Mouse (Mus musculus) limb, embryonic 10.5 days (tissue): ENCODE measurements at regions not wholly inside any gene's neighbourhood (a gene's known extent, or its start where the extent isn't known, plus 50 kb on each side); places are given as distances from the start of the nearest gene placed in this dataset. TPM values are rescaled to one million over a fixed set of nuclear protein-coding genes. Genes with fewer than 3 reads are reported as not detected.

Experiments used
- DNase-seq: peaks from one replicate; pipeline ENCODE4 v3.0.0-alpha.2; 2017; ENCODE audit warnings: low spot score
- H3K27ac ChIP-seq: fragments of 300-500 bp; sonication (generic); 2 replicates; pipeline ENCODE4 v1.5.1; 2016; ENCODE audit warnings: mild to moderate bottlenecking
- H3K27me3 ChIP-seq: fragments of 300-500 bp; sonication (generic); 2 replicates; pipeline ENCODE4 v1.6.1; 2016; ENCODE audit warnings: low read depth, mild to moderate bottlenecking; ENCODE audit not compliant: poor library complexity, severe bottlenecking
- H3K36me3 ChIP-seq: fragments of 300-500 bp; sonication (generic); 2 replicates; pipeline ENCODE4 v1.6.1; 2016; ENCODE audit warnings: mild to moderate bottlenecking, moderate library complexity
- H3K4me1 ChIP-seq: fragments of 300-500 bp; sonication (generic); 2 replicates; pipeline ENCODE4 v1.6.1; 2016
- H3K4me3 ChIP-seq: fragments of 300-500 bp; sonication (generic); 2 replicates; pipeline ENCODE4 v1.5.1; 2016; ENCODE audit warnings: mild to moderate bottlenecking, moderate library complexity
- H3K9me3 ChIP-seq: fragments of 300-500 bp; sonication (generic); replicated peaks from 2 replicates; pipeline ENCODE4 v1.6.1; 2016; ENCODE audit warnings: mild to moderate bottlenecking
- WGBS: fragments of 180-500 bp; shearing (Covaris S2); methylation state at CpG from one replicate; pipeline ENCODE4 v1.1.7; 2016; 5-methylcytosine and 5-hydroxymethylcytosine counted together
- microRNA-seq: library from miRNA; unstranded; fragments of <30 nt; microRNA quantifications from one replicate; pipeline ENCODE4, GENCODE M21; 2017

DNA sequence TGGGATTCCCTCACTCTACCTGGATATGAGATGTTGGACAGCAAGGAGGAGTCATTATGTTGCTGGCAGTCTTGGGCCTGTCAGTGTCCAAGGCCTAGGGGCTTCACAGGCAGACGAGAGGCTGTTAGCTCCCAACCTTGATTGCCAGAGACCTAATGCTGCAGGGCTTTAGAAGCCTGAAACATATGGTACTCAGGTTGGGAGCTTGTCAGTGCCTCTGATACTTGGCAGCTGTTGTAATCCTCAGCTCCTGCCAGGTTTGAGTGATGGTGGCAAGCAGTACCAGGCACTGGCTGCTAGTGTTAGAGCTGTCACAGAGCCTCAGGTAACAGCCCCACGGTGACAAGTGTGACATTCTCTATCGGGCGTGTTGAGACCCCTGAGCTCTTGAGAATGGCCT is 122.2 kb upstream of the Gm10131 start:
- WGBS: 60% methylated on average over 4 of the region's 4 CpGs
- H3K36me3 ChIP-seq: no peaks in the 10 kb centered on the region
- no peak overlapping the region for H3K27ac ChIP-seq
- H3K4me1 ChIP-seq: no peaks in the 10 kb centered on the region
- H3K27me3 ChIP-seq: no peaks in the 10 kb centered on the region
- DNase-seq: no peak
- no peak overlapping the region for H3K4me3 ChIP-seq
- H3K9me3 ChIP-seq: no peaks in the 10 kb centered on the region

- Histone ChIP-seq H3K36me3 (no peaks in the 10 kb centered on the region), H3K27me3 (0 out of 2 replicates have a peak, but pooled peaks cover 4% of the 10 kb centered on the region), H3K9me3 (no peaks in the 10 kb centered on the region), H3K4me1 (peaks cover 4% of the 10 kb centered on the region; the same call in 1 of the 2 replicates), H3K27ac (no peak overlapping the region), H3K4me3 (no peak overlapping the region)
- WGBS: 90% methylated on average over 3 of the region's 3 CpGs
- no peak for DNase-seq
Observed at GRCm38 (mm10) chr8:34229477-34229876, 117.9 kb upstream of the Gm10131 start.

DNA sequence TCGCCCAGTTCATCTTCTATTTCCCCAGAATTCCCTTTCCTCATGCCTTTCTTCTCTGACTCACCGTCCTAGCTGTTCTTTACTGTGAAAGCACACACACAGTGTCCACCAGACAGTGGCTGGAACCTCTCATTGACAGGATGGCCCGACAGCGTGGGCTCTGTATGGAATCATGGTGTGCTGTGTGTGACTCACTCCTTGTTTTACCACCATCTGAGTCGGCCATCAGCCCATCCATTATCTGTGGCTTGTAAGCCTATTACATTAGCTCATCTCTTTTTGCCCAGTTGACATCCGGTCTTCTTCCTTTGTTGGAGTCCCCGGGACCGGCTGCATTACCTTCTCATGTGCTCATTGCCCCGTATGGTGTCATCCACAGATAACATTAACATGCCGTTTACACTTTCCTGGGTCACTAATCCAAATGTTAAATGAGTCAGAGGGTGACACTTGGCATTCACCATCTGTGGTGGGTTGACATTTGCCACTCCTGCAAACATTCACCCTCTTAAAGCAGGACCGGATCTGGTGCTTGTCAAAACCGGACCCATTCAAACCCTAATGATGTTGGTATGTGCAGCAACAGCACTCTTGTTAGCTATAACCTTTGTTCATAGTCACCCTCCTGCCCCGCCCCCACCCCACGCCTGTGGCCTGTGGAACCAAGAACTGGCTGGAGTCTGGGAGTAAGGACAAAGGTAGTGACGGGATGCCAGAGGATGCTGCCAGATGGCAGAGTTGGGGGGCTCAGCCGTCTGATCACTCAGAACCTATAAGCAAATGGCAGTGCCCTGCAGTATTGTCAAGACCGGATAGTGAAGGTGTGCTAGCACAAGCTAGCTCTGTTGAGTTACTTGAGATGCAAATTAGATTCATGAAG is 113.7 kb upstream of the Gm10131 start:
- H3K27ac ChIP-seq: no peak overlapping the region
- H3K4me1 ChIP-seq: peaks cover 5% of the 10 kb centered on the region; the same call in 1 of the 2 replicates
- no peaks in the 10 kb centered on the region for H3K36me3 ChIP-seq
- peaks cover 4% of the 10 kb centered on the region; the same call in 1 of the 2 replicates for H3K27me3 ChIP-seq
- no peaks in the 10 kb centered on the region for H3K9me3 ChIP-seq
- no peak overlapping the region for H3K4me3 ChIP-seq
- WGBS: 51% methylated on average over 17 of the region's 17 CpGs
- DNase-seq: no peak

GRCm38 (mm10) chr8:34222187-34222586 is 110.7 kb upstream of the Gm10131 start:
- peaks cover 5% of the 10 kb centered on the region; the same call in 1 of the 2 replicates for H3K4me1 ChIP-seq
- no peak for DNase-seq
- H3K36me3 ChIP-seq: no peaks in the 10 kb centered on the region
- H3K4me3 ChIP-seq: no peak overlapping the region
- no peaks in the 10 kb centered on the region for H3K9me3 ChIP-seq
- WGBS: 82% methylated on average over 6 of the region's 6 CpGs
- no peak overlapping the region for H3K27ac ChIP-seq
- H3K27me3 ChIP-seq: peaks cover 4% of the 10 kb centered on the region; the same call in 1 of the 2 replicates

Small RNA genes in the stretch of these regions (microRNA-seq; reads per million reads assigned to microRNA genes)
- gene Gm23177: not detected
